ENCODE assay signal across 8 mouse cellular contexts in the genomic region with DNA sequence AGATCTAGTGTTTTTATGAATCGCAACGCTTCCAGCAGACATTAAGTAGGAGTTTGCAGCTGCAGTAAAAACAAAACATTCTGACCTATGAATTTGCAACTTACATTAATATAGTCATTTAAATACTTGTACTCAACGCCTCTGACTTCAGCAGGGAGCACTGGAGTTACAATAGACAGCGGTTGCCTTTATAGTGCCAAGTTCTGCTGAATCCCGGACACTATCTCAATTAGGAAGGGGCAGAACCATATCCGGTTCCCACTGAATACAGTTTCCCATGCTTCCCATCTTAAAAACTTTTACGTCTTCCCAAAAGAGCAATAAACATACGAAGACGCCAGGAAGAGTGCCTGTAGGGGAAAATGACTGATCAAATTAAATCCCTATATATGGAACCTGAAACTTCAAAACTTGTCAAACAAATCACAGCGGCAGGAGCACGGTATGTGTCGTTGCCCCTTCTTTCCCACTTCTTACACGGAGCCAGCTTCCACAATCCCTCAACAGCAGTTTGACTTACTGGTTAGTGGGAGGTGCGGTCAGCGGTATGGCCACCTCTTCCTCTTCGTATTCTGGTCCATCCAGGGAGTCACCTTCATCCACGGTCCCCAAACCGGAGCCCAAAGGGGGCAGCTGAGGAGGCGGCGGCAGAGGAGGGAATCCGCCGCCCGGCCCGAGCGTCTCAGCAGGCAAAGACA. TPM values are rescaled to one million over a fixed set of nuclear protein-coding genes. Genes with fewer than 3 reads are reported as not detected.
DNase-seq lines count a peak whose midpoint lies in the region; ATAC-seq and TF ChIP-seq lines count a peak whose summit lies in the region.

No protein-coding gene starts in this region.

- under 1% methylated on average over 25 of the region's 25 CpGs for WGBS in heart, adult 2 months
- WGBS in kidney, embryonic 15.5 days = 0% methylated on average over 25 of the region's 25 CpGs

- no peak; the same call in 1 of the 2 replicates for TF ChIP-seq POLR2A in heart, adult 2 months (IDR thresholded peaks at IDR 0.05; ENCODE audit: insufficient read depth, low read depth, low read length)

- H3K4me1 ChIP-seq in heart, adult 2 months (ENCODE audit: control insufficient read depth, insufficient read depth, low read length) = no peaks in the 10 kb centered on the region
- 0 out of 2 replicates have a peak, but pooled peaks cover 4% of the 10 kb centered on the region for H3K4me1 ChIP-seq in kidney, embryonic 15.5 days

- H3K27me3 ChIP-seq in heart, adult 2 months (ENCODE audit: control insufficient read depth, insufficient read depth, low read length) = no peaks in the 10 kb centered on the region
- H3K27me3 ChIP-seq in kidney, embryonic 15.5 days = no peaks in the 10 kb centered on the region

- peak overlapping the region; percentile 94 for H3K9ac ChIP-seq in heart, adult 2 months (ENCODE audit: low read depth, low read length)
- peak overlapping the region; percentile 95 for H3K9ac ChIP-seq in kidney, embryonic 15.5 days

- H3K4me2 ChIP-seq in kidney, embryonic 15.5 days = peak overlapping the region; percentile 55

- H3K36me3 ChIP-seq in heart, adult 2 months (ENCODE audit: control insufficient read depth, insufficient read depth, low read length) = peaks cover 9% of the 10 kb centered on the region
- no peaks in the 10 kb centered on the region for H3K36me3 ChIP-seq in kidney, embryonic 15.5 days

- intact Hi-C loops in heart, adult 2 months (cut with DNase I) = loop anchor here (5.0 kb wide), 2 partner anchors 36 to 81 kb away; no protein-coding TSS in a partner anchor

- H3K27ac ChIP-seq in heart, adult 2 months = peak overlapping the region; percentile 95
- H3K27ac ChIP-seq in kidney, embryonic 15.5 days = peak overlapping the region; percentile 100

- no peaks in the 10 kb centered on the region for H3K9me3 ChIP-seq in kidney, embryonic 15.5 days (replicated peaks)

- no peak for TF ChIP-seq EP300 in heart, adult 2 months (IDR thresholded peaks at IDR 0.05; ENCODE audit: insufficient read depth, low read depth, low read length)

- DNase-seq in adrenal gland, adult (ENCODE audit: inconsistent age in 2 of 2, low spot score in 1 of 2) = peak; percentile 20 to 89
- no peak for DNase-seq in adrenal gland, adult 18-20 months (ENCODE audit: low spot score in 2 of 2)
- peak; percentile 46 for DNase-seq in CD4-positive helper T cell, adult 2 months (ENCODE audit: low read depth, low spot score)
- no peak for DNase-seq in heart, adult 2 months
- peak; percentile 18 for DNase-seq in lung, postnatal 25 days (ENCODE audit: low spot score)
- peak; percentile 14 for DNase-seq in retina, postnatal 7 days (ENCODE audit: low read depth, low spot score)

- ATAC-seq in common myeloid progenitor, adult 5-6 weeks (replicated peaks; ENCODE audit: low read depth, poor library complexity, severe bottlenecking) = peak; percentile 16
- ATAC-seq in kidney, embryonic 15.5 days (replicated peaks; ENCODE audit: low FRiP score) = no peak; the same call in 1 of the 2 replicates

- peak overlapping the region; percentile 91 for H3K4me3 ChIP-seq in heart, adult 2 months
- H3K4me3 ChIP-seq in kidney, embryonic 15.5 days (replicated peaks) = peak overlapping the region; percentile 91

- no peaks in the 10 kb centered on the region; the same call in 1 of the 2 replicates for H3K79me2 ChIP-seq in heart, adult 2 months (replicated peaks; ENCODE audit: control insufficient read depth, insufficient read depth, low read length)

- no peak for TF ChIP-seq CTCF in heart, adult 2 months (IDR thresholded peaks at IDR 0.05)

RNA-seq across cellular contexts. Expression of a gene that starts 0.9 kb away (rescaled TPM):
- 10 to 100 TPM; 33.2 to 40.6 TPM for total RNA-seq in adrenal gland, adult 18-20 months (2021)
- total RNA-seq in common myeloid progenitor, adult 5-6 weeks (2017) = 80.6 and 136 TPM in 2 replicates
- 10 to 100 TPM; 20.7 to 27.8 TPM for total RNA-seq in heart, adult 2 months (2021)
- polyA plus RNA-seq in heart, adult 2 months (2012; rRNA removed) = 5.6 and 14.0 TPM in 2 replicates
- 46.5 and 46.6 TPM in 2 replicates for polyA plus RNA-seq in kidney, embryonic 15.5 days (2015; fragmentation: Nextera tagmentation; extraction: Ambion mirVana)

Comparison
In these comparisons a context has a peak if more than half of its experiments do, and no peak if none do; other contexts are left out.
1. DNase-seq: peak in adrenal gland, adult (2 of 2), CD4-positive helper T cell, adult 2 months (single experiment), lung, postnatal 25 days (single experiment) and retina, postnatal 7 days (single experiment); none in adrenal gland, adult 18-20 months (0 of 2) and heart, adult 2 months (0 of 2).